Mouse (Mus musculus) cortical plate, adult 2 months (tissue): ENCODE measurements around the gene Tspyl3.

ENCODE experiments used
- CTCF ChIP-seq: fragments of 200-500 bp; IDR thresholded peaks from 2 replicates; pipeline ENCODE4 v1.5.1; 2011; ENCODE audit warnings: mild to moderate bottlenecking, control low read depth, low read length; ENCODE audit not compliant: insufficient read depth; ENCODE audit errors: extremely low read depth
- POLR2A ChIP-seq: fragments of 200-500 bp; IDR thresholded peaks from 2 replicates; pipeline ENCODE4 v1.6.1; 2011; ENCODE audit warnings: mild to moderate bottlenecking, low read length, control low read depth; ENCODE audit not compliant: insufficient read depth; ENCODE audit errors: extremely low read depth

DNA sequence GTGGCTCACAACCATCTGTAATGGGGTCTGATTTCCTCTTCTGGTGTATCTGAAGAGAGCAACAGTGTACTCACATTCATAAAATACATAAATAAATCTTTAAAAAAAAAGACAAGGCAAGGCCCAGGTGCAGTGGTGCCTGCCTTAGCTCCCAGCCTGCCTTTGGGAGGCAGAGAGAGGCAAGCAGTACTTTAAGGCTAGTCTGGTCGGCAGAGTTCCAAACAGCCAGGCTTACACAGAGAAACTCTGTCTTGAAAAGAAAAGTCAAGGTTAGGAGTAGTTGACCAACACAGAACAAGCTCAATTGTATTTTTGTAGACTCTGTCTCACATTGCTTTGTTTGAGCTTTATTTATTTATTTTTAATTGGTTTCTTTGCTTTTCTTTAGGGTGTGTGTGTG, 22.5 kb downstream of the Tspyl3 start:
- TF ChIP-seq CTCF (no peak), POLR2A (no peak)
